Mouse (Mus musculus): Measurements from ENCODE around the gene Ugdh. TPM values are rescaled to one million over a fixed set of nuclear protein-coding genes. Genes with fewer than 3 reads are reported as not detected.

Ugdh gene
- total and polyA plus RNA-seq, 3 experiments: 6.1 to 18.0 (median 13.6) TPM

GRCm38 (mm10) chr5:65438041-65438440, 2.3 kb upstream of the Ugdh start:
- no peaks in the 10 kb centered on the region for H3K36me3 ChIP-seq (ENCODE audit: control insufficient read depth, insufficient read depth, low read length)
- H3K4me3 ChIP-seq: no peak overlapping the region
- TF ChIP-seq CTCF (IDR thresholded peaks at IDR 0.05) (no peak), EP300 (IDR thresholded peaks at IDR 0.05; ENCODE audit: insufficient read depth, low read depth, low read length) (no peak), POLR2A (IDR thresholded peaks at IDR 0.05; ENCODE audit: insufficient read depth, low read depth, low read length) (no peak)
- H3K27me3 ChIP-seq (ENCODE audit: control insufficient read depth, insufficient read depth, low read length): no peaks in the 10 kb centered on the region
- no peak overlapping the region for H3K27ac ChIP-seq
- peaks cover 2% of the 10 kb centered on the region; the same call in 1 of the 2 replicates for H3K4me1 ChIP-seq (ENCODE audit: control insufficient read depth, insufficient read depth, low read length)
- no peak for DNase-seq
- intact Hi-C loops (cut with DNase I): loop anchor here (5.0 kb wide), 1 partner anchor 99 kb away; the partner anchor contains the start of genes Smim14 and Ube2k
- H3K79me2 ChIP-seq (replicated peaks; ENCODE audit: control insufficient read depth, insufficient read depth, low read length): no peaks in the 10 kb centered on the region
- no peak overlapping the region for H3K9ac ChIP-seq (ENCODE audit: low read depth, low read length)

GRCm38 (mm10) chr5:65435363-65435805, 365 bp downstream of the Ugdh start:
- no peak for TF ChIP-seq EP300 (IDR thresholded peaks at IDR 0.05; ENCODE audit: insufficient read depth, low read depth, low read length)
- no peak for TF ChIP-seq CTCF (IDR thresholded peaks at IDR 0.05)
- TF ChIP-seq POLR2A (IDR thresholded peaks at IDR 0.05; ENCODE audit: insufficient read depth, low read depth, low read length): no peak; the same call in 1 of the 2 replicates
- no peaks in the 10 kb centered on the region for H3K79me2 ChIP-seq (replicated peaks; ENCODE audit: control insufficient read depth, insufficient read depth, low read length)
- DNase-seq: no peak
- peak overlapping the region; percentile 87 for H3K4me3 ChIP-seq
- peak overlapping the region; percentile 93 for H3K9ac ChIP-seq (ENCODE audit: low read depth, low read length)
- 1% methylated on average over 39 of the region's 47 CpGs for WGBS
- no peaks in the 10 kb centered on the region for H3K27me3 ChIP-seq (ENCODE audit: control insufficient read depth, insufficient read depth, low read length)
- peaks cover 2% of the 10 kb centered on the region; the same call in 1 of the 2 replicates for H3K4me1 ChIP-seq (ENCODE audit: control insufficient read depth, insufficient read depth, low read length)
- H3K27ac ChIP-seq: peak overlapping the region; percentile 96
- intact Hi-C loops (cut with DNase I): loop anchor here (1.0 to 5.0 kb wide), 2 partner anchors 57 to 102 kb away; partner anchors contain the start of genes Gm43552, Smim14 and Ube2k
- no peaks in the 10 kb centered on the region for H3K36me3 ChIP-seq (ENCODE audit: control insufficient read depth, insufficient read depth, low read length)

- no peaks in the 10 kb centered on the region for H3K36me3 ChIP-seq (ENCODE audit: control insufficient read depth, insufficient read depth, low read length)
- WGBS: 10% methylated on average over 15 of the region's 15 CpGs
- TF ChIP-seq CTCF (IDR thresholded peaks at IDR 0.05): no peak
- TF ChIP-seq POLR2A (IDR thresholded peaks at IDR 0.05; ENCODE audit: insufficient read depth, low read depth, low read length): no peak
- TF ChIP-seq EP300 (IDR thresholded peaks at IDR 0.05; ENCODE audit: insufficient read depth, low read depth, low read length): no peak
- peaks cover 2% of the 10 kb centered on the region; the same call in 1 of the 2 replicates for H3K4me1 ChIP-seq (ENCODE audit: control insufficient read depth, insufficient read depth, low read length)
- H3K4me3 ChIP-seq: peak overlapping the region; percentile 87
- H3K9ac ChIP-seq (ENCODE audit: low read depth, low read length): peak overlapping the region; percentile 93
- no peaks in the 10 kb centered on the region for H3K27me3 ChIP-seq (ENCODE audit: control insufficient read depth, insufficient read depth, low read length)
- peak overlapping the region; percentile 96 for H3K27ac ChIP-seq
- DNase-seq: no peak
- intact Hi-C loops (cut with DNase I): loop anchor here (1.0 to 5.0 kb wide), 2 partner anchors 58 to 103 kb away; partner anchors contain the start of genes Gm43552, Smim14 and Ube2k
- no peaks in the 10 kb centered on the region; the same call in 1 of the 2 replicates for H3K79me2 ChIP-seq (replicated peaks; ENCODE audit: control insufficient read depth, insufficient read depth, low read length)
Measured at GRCm38 (mm10) chr5:65434471-65435362, 1.0 kb downstream of the Ugdh start.

GRCm38 (mm10) chr5:65429441-65429840, 6.3 kb downstream of the Ugdh start:
- TF ChIP-seq EP300 (IDR thresholded peaks at IDR 0.05; ENCODE audit: insufficient read depth, low read depth, low read length): no peak
- no peak for TF ChIP-seq POLR2A (IDR thresholded peaks at IDR 0.05; ENCODE audit: insufficient read depth, low read depth, low read length)
- TF ChIP-seq CTCF (IDR thresholded peaks at IDR 0.05): no peak
- intact Hi-C loops (cut with DNase I): no loop called here
- no peak overlapping the region for H3K4me3 ChIP-seq
- H3K27ac ChIP-seq: no peak overlapping the region
- WGBS: 83% methylated on average over 5 of the region's 5 CpGs
- H3K36me3 ChIP-seq (ENCODE audit: control insufficient read depth, insufficient read depth, low read length): no peaks in the 10 kb centered on the region
- no peak for DNase-seq
- H3K4me1 ChIP-seq (ENCODE audit: control insufficient read depth, insufficient read depth, low read length): no peaks in the 10 kb centered on the region
- no peaks in the 10 kb centered on the region for H3K27me3 ChIP-seq (ENCODE audit: control insufficient read depth, insufficient read depth, low read length)
- H3K79me2 ChIP-seq (replicated peaks; ENCODE audit: control insufficient read depth, insufficient read depth, low read length): no peaks in the 10 kb centered on the region; the same call in 1 of the 2 replicates
- no peak overlapping the region for H3K9ac ChIP-seq (ENCODE audit: low read depth, low read length)

GRCm38 (mm10) chr5:65428321-65428720, 7.4 kb downstream of the Ugdh start:
- no peaks in the 10 kb centered on the region for H3K4me1 ChIP-seq (ENCODE audit: control insufficient read depth, insufficient read depth, low read length)
- TF ChIP-seq CTCF (IDR thresholded peaks at IDR 0.05) (no peak), EP300 (IDR thresholded peaks at IDR 0.05; ENCODE audit: insufficient read depth, low read depth, low read length) (no peak), POLR2A (IDR thresholded peaks at IDR 0.05; ENCODE audit: insufficient read depth, low read depth, low read length) (no peak)
- intact Hi-C loops (cut with DNase I): no loop called here
- no peaks in the 10 kb centered on the region for H3K27me3 ChIP-seq (ENCODE audit: control insufficient read depth, insufficient read depth, low read length)
- no peak for DNase-seq
- no peaks in the 10 kb centered on the region for H3K36me3 ChIP-seq (ENCODE audit: control insufficient read depth, insufficient read depth, low read length)
- H3K9ac ChIP-seq (ENCODE audit: low read depth, low read length): no peak overlapping the region
- 55% methylated on average over 4 of the region's 4 CpGs for WGBS
- no peak overlapping the region for H3K4me3 ChIP-seq
- no peak overlapping the region for H3K27ac ChIP-seq
- no peaks in the 10 kb centered on the region; the same call in 1 of the 2 replicates for H3K79me2 ChIP-seq (replicated peaks; ENCODE audit: control insufficient read depth, insufficient read depth, low read length)
